Comparison of ENCODE assay signal across 17 mouse cellular contexts in genomic region chr7:125234911-125235310, GRCm38 (mm10).
"Had no signal": no experiment of that assay in that cellular context is flagged by ENCODE, and none has a peak within 500 bp of the region (broad histone marks: within the 10 kb centered on the region; RNA-seq: fewer than 3 reads in every experiment).

No protein-coding gene starts in this region.

- H3K27me3 ChIP-seq: liver, embryonic 15.5 days; lung, embryonic 15.5 days; megakaryocyte, embryonic 14.5 days; midbrain, embryonic 12.5 days; neural tube, embryonic 12.5 days had no signal

- H3K9me3 ChIP-seq: liver, embryonic 15.5 days; lung, embryonic 15.5 days; megakaryocyte, embryonic 14.5 days; midbrain, embryonic 12.5 days; neural tube, embryonic 12.5 days had no signal

- H3K27ac ChIP-seq: layer of hippocampus, adult 2 months; liver, embryonic 15.5 days; lung, embryonic 15.5 days; macrophage; midbrain, embryonic 12.5 days; neural tube, embryonic 12.5 days; stomach, postnatal 0 days had no signal

- H3K4me1 ChIP-seq: liver, embryonic 15.5 days; lung, embryonic 15.5 days; megakaryocyte, embryonic 14.5 days; midbrain, embryonic 12.5 days; neural tube, embryonic 12.5 days had no signal

- H3K36me3 ChIP-seq: liver, embryonic 15.5 days; lung, embryonic 15.5 days; midbrain, embryonic 12.5 days; neural tube, embryonic 12.5 days had no signal

- ATAC-seq: intestine, postnatal 0 days had no signal

- DNase-seq: kidney, adult 9 months; kidney, postnatal 10 days; kidney, postnatal 4 days; lung, postnatal 14 days; right cerebral cortex, adult 18-20 months; right cerebral cortex, postnatal 25 days; thymus, postnatal 4 days had no signal

- H3K9ac ChIP-seq: liver, embryonic 15.5 days; lung, embryonic 15.5 days; midbrain, embryonic 12.5 days; neural tube, embryonic 12.5 days had no signal

- H3K4me2 ChIP-seq: liver, embryonic 11.5 days; liver, embryonic 15.5 days; lung, embryonic 15.5 days; midbrain, embryonic 12.5 days; neural tube, embryonic 12.5 days had no signal

- H3K4me3 ChIP-seq: layer of hippocampus, adult 2 months; liver, embryonic 15.5 days; lung, embryonic 15.5 days; megakaryocyte, embryonic 14.5 days; midbrain, embryonic 12.5 days; neural tube, embryonic 12.5 days had no signal
